Mouse (Mus musculus) neural tube, embryonic 12.5 days (tissue): ENCODE measurements around the gene Tmem131l. TPM values are rescaled to one million over a fixed set of nuclear protein-coding genes. Genes with fewer than 3 reads are reported as not detected.

Experiments used
- ATAC-seq: fragments of 200-750 bp; cut with Nextera tagmentation; 2 replicates; pipeline ENCODE4 v1.8.0; 2017; ENCODE audit warnings: low read depth, mild to moderate bottlenecking, moderate TSS enrichment, moderate library complexity; ENCODE audit not compliant: low FRiP score
- H3K27ac ChIP-seq: fragments of 300-500 bp; sonication (generic); 2 replicates; pipeline ENCODE4 v1.5.1; 2016
- H3K27me3 ChIP-seq: fragments of 300-500 bp; sonication (generic); replicated peaks from 2 replicates; pipeline ENCODE4 v1.6.1; 2016; ENCODE audit warnings: mild to moderate bottlenecking
- H3K36me3 ChIP-seq: fragments of 300-500 bp; sonication (generic); 2 replicates; pipeline ENCODE4 v1.6.1; 2016; ENCODE audit warnings: mild to moderate bottlenecking
- H3K4me1 ChIP-seq: fragments of 300-500 bp; sonication (generic); 2 replicates; pipeline ENCODE4 v1.6.1; 2016
- H3K4me2 ChIP-seq: fragments of 300-500 bp; sonication (generic); replicated peaks from 2 replicates; pipeline ENCODE4 v1.6.1; 2016; ENCODE audit warnings: mild to moderate bottlenecking
- H3K4me3 ChIP-seq: fragments of 300-500 bp; sonication (generic); 2 replicates; pipeline ENCODE4 v1.5.1; 2016
- H3K9ac ChIP-seq: fragments of 300-500 bp; sonication (generic); 2 replicates; pipeline ENCODE4 v1.6.1; 2016; ENCODE audit warnings: mild to moderate bottlenecking
- H3K9me3 ChIP-seq: fragments of 300-500 bp; sonication (generic); 2 replicates; pipeline ENCODE4 v1.6.1; 2016; ENCODE audit warnings: mild to moderate bottlenecking
- WGBS: fragments of 180-500 bp; shearing (Covaris S2); methylation state at CpG from one replicate; pipeline ENCODE4 v1.1.7; 2016; 5-methylcytosine and 5-hydroxymethylcytosine counted together
- polyA plus RNA-seq: library from polyadenylated mRNA; unstranded; fragments of >200 nt; fragmentation: Nextera tagmentation; extraction: Ambion mirVana; gene quantifications from 2 replicates; pipeline ENCODE4 v1.2.1, GENCODE M21; 2016

Gene Tmem131l
- polyA plus RNA-seq, 1 experiment from 2014 or later, result 90.8 TPM

DNA sequence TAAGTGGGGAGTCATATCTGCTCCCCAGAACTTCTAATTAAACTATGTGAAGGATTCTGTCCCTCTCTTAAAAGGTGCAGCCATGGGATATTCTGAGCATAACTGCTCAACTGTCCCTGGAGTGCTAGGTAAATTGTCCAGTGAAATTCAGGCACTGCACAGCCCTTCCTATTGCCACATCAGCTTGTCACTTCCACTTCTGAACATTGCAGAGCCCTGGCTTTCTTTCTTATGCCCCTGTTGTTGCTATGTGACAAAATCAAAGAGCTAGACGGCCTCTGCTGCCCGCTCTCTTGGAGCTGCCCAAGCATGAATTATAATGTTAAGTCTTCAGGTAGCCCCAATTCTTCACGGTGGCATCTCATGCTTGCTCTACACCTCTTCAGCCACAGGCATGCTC is 180.9 kb downstream of the Tmem131l start:
- no peak overlapping the region for H3K4me3 ChIP-seq
- no peak overlapping the region for H3K9ac ChIP-seq
- 83% methylated on average over 3 of the region's 3 CpGs for WGBS
- no peaks in the 10 kb centered on the region for H3K36me3 ChIP-seq
- no peaks in the 10 kb centered on the region for H3K9me3 ChIP-seq
- no peak for ATAC-seq
- no peaks in the 10 kb centered on the region for H3K27me3 ChIP-seq
- no peak overlapping the region for H3K27ac ChIP-seq
- H3K4me1 ChIP-seq, result no peaks in the 10 kb centered on the region
- H3K4me2 ChIP-seq, result no peak overlapping the region

DNA sequence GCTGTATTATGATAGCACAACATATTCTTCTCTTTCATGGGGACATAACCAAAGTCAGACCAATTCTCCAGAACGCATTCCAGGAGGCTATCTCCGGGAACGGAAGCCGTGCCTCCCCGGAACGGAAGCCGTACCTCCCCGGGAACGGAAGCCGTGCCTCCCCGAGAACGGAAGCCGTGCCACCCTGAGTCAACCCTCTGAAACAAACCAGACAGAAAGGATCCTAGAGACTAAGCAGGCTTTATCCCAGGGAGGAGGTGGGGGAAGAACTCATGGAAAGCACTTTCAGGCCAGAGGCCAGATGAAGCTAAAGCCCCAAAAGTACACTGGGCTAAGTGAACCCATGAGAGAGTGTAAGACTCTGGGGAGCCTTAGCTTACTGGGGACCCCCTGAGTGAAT is 182.4 kb downstream of the Tmem131l start:
- H3K27me3 ChIP-seq, result no peaks in the 10 kb centered on the region
- no peak overlapping the region for H3K4me3 ChIP-seq
- no peak overlapping the region for H3K9ac ChIP-seq
- H3K27ac ChIP-seq, result no peak overlapping the region
- no peak for ATAC-seq
- H3K9me3 ChIP-seq, result no peaks in the 10 kb centered on the region
- no peaks in the 10 kb centered on the region for H3K36me3 ChIP-seq
- H3K4me2 ChIP-seq, result no peak overlapping the region
- WGBS, result 97% methylated on average over 13 of the region's 13 CpGs
- H3K4me1 ChIP-seq, result no peaks in the 10 kb centered on the region

DNA sequence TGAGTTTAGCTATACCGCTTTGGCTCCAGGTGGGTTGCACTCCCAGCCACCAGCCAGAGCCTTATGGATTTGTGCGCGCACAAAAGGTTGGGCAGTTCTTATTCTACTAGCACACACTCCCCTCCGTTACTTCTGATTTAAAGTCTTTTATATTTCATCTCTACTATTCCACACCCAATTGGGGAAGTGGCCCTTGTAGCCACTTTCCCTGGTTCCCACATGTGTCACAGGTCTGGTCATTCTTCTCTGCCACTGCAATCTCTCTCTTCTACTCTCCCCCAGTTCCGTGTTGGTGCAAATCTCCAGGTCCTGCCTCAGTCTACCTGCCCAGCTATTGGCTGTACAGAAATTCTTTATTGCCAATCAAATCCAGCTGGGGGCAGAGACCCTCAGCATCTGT is 184.3 kb downstream of the Tmem131l start:
- WGBS, result 92% methylated on average over 5 of the region's 5 CpGs

DNA sequence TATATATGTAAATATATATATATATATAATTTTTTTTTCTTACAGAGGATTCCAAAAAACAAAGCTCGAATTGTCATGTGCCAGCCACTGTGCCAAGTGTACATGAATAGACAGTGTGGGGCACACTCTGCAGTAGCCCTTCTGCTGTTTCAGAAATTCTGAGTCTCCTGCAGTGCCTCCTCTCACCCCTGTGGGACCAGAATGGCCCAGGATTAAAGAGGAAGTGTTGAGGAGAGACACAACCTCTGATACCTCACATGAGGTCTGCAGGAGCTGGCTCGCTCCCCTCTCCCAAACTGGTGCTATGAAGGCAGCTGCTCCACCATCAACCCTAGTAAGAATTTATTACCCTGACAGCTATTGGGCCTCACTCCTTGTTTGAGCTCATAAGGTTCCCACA is 190.6 kb downstream of the Tmem131l start:
- H3K9ac ChIP-seq, result no peak overlapping the region
- ATAC-seq, result no peak
- H3K36me3 ChIP-seq, result no peaks in the 10 kb centered on the region
- no peaks in the 10 kb centered on the region for H3K9me3 ChIP-seq
- WGBS, result 77% methylated on average over 2 of the region's 2 CpGs
- no peaks in the 10 kb centered on the region for H3K4me1 ChIP-seq
- no peak overlapping the region for H3K4me3 ChIP-seq
- H3K4me2 ChIP-seq, result no peak overlapping the region
- H3K27ac ChIP-seq, result no peak overlapping the region
- H3K27me3 ChIP-seq, result no peaks in the 10 kb centered on the region

More for the DNA sequence above, 184.3 kb downstream of the Tmem131l start:
- no peak overlapping the region for H3K9ac ChIP-seq
- H3K4me3 ChIP-seq, result no peak overlapping the region
- no peak overlapping the region for H3K27ac ChIP-seq
- no peaks in the 10 kb centered on the region for H3K27me3 ChIP-seq
- no peak for ATAC-seq
- no peaks in the 10 kb centered on the region for H3K36me3 ChIP-seq
- no peaks in the 10 kb centered on the region for H3K4me1 ChIP-seq
- H3K9me3 ChIP-seq, result no peaks in the 10 kb centered on the region
- no peak overlapping the region for H3K4me2 ChIP-seq

Other genes starting within 250 kb of the Tmem131l start
- 1.5 and 1.7 TPM in 2 replicates for gene Tlr2, start 198.4 kb downstream of the Tmem131l start, polyA plus RNA-seq
- 5.5 and 6.2 TPM in 2 replicates for gene Mnd1, start 115.6 kb upstream of the Tmem131l start, polyA plus RNA-seq
- 2.2 and 2.6 TPM in 2 replicates for gene Gm6525, start 133.9 kb upstream of the Tmem131l start, polyA plus RNA-seq